Mouse (Mus musculus) gastrocnemius, adult 8-10 months (tissue): Measurements from ENCODE around the gene Dhps. TPM values are rescaled to one million over a fixed set of nuclear protein-coding genes. Genes with fewer than 3 reads are reported as not detected.
"Not testable (repeated sequence)": the region's sequence is repeated elsewhere in the genome, so short reads cannot be mapped to it uniquely, and the experiment has no call there.

Experiments
- DNase-seq, 2 experiments: peaks; one replicate each; pipeline ENCODE4 v3.0.0; 2022; ENCODE audit warnings: low spot score in 2 of 2
- total RNA-seq, 4 experiments: library from RNA; stranded (reverse); gene quantifications; 2 replicates each; pipeline ENCODE4 v1.2.4; 2022

The Dhps gene
- total RNA-seq, 4 experiments from 2014 or later = 34.1 to 38.9 (median 36.0) TPM

- peak; percentile 78 to 79 for DNase-seq
Observed at GRCm38 (mm10) chr8:85059879-85060616, 11.5 kb upstream of the Dhps start, which contains the start of gene Fbxw9. Gene Fbxw9 (plus strand): TSS chr8:85060055.

GRCm38 (mm10) chr8:85062603-85063002, 9.0 kb upstream of the Dhps start:
- no peak for DNase-seq

- DNase-seq = no peak
Observed at GRCm38 (mm10) chr8:85065213-85065612, 6.3 kb upstream of the Dhps start.

- no peak for DNase-seq
Observed at GRCm38 (mm10) chr8:85067155-85067554, 4.4 kb upstream of the Dhps start.

GRCm38 (mm10) chr8:85067982-85068381, 3.6 kb upstream of the Dhps start, which contains the start of gene Gm5741:
Gene Gm5741 (minus strand): TSS chr8:85067982.
- no peak for DNase-seq

GRCm38 (mm10) chr8:85071041-85071440, 516 bp upstream of the Dhps start:
- no peak for DNase-seq

- DNase-seq = no peak
Observed at GRCm38 (mm10) chr8:85072364-85072929, 890 bp downstream of the Dhps start.

- no peak for DNase-seq
Observed at GRCm38 (mm10) chr8:85073041-85073612, 1.6 kb downstream of the Dhps start.

GRCm38 (mm10) chr8:85074167-85074566, 2.6 kb downstream of the Dhps start:
- no peak for DNase-seq

- no peak for DNase-seq
Observed at GRCm38 (mm10) chr8:85074617-85075016, 3.1 kb downstream of the Dhps start.

GRCm38 (mm10) chr8:85076001-85076400, 4.4 kb downstream of the Dhps start:
- no peak for DNase-seq

GRCm38 (mm10) chr8:85076993-85077392, 5.4 kb downstream of the Dhps start:
- DNase-seq = peak; percentile 48 to 52

- DNase-seq = no peak
Observed at GRCm38 (mm10) chr8:85080214-85080531, 8.6 kb downstream of the Dhps start.

- no peak for DNase-seq
Observed at GRCm38 (mm10) chr8:85080532-85081215, 9.1 kb downstream of the Dhps start, which contains the start of gene Wdr83os. Gene Wdr83os (plus strand): TSS chr8:85080740.

- DNase-seq = no peak
Observed at GRCm38 (mm10) chr8:85081216-85081555, 9.6 kb downstream of the Dhps start, which contains the start of gene Wdr83. Gene Wdr83 (minus strand): TSS chr8:85081306.

- DNase-seq = not testable (repeated sequence)
Observed at GRCm38 (mm10) chr8:85082169-85082568, 10.6 kb downstream of the Dhps start.

GRCm38 (mm10) chr8:85083108-85083813, 11.7 kb downstream of the Dhps start, which contains the start of gene Man2b1:
Gene Man2b1 (plus strand): TSS chr8:85083270.
- peak; percentile 75 to 81 for DNase-seq

GRCm38 (mm10) chr8:85084633-85085032, 13.1 kb downstream of the Dhps start:
- no peak for DNase-seq

GRCm38 (mm10) chr8:85086238-85086637, 14.7 kb downstream of the Dhps start:
- no peak for DNase-seq

- DNase-seq = no peak
Observed at GRCm38 (mm10) chr8:85088771-85089170, 17.2 kb downstream of the Dhps start.

- DNase-seq = no peak
Observed at GRCm38 (mm10) chr8:85090856-85091255, 19.3 kb downstream of the Dhps start.
